Mouse (Mus musculus) hindbrain, embryonic 16.5 days (tissue): ENCODE results near the gene Mettl17. TPM values are rescaled to one million over a fixed set of nuclear protein-coding genes. Genes with fewer than 3 reads are reported as not detected.
"Not testable (repeated sequence)": the region's sequence is repeated elsewhere in the genome, so short reads cannot be mapped to it uniquely, and the experiment has no call there.

Experiments
- ATAC-seq: fragments of 200-750 bp; cut with Nextera tagmentation; 2 replicates; pipeline ENCODE4 v1.8.0; 2017; ENCODE audit warnings: moderate TSS enrichment, moderate library complexity
- H3K27ac ChIP-seq: fragments of 300-500 bp; sonication (generic); 2 replicates; pipeline ENCODE4 v1.5.1; 2014; ENCODE audit warnings: low read depth, mild to moderate bottlenecking, control low read depth, low read length, moderate library complexity
- H3K27me3 ChIP-seq: fragments of 300-500 bp; sonication (generic); replicated peaks from 2 replicates; pipeline ENCODE4 v1.6.1; 2014; ENCODE audit warnings: low read length; ENCODE audit not compliant: control insufficient read depth, insufficient read depth
- H3K36me3 ChIP-seq: fragments of 300-500 bp; sonication (generic); 2 replicates; pipeline ENCODE4 v1.6.1; 2014; ENCODE audit warnings: mild to moderate bottlenecking, low read length, moderate library complexity, mixed read lengths; ENCODE audit not compliant: control insufficient read depth, insufficient read depth
- H3K4me1 ChIP-seq: fragments of 300-500 bp; sonication (generic); 2 replicates; pipeline ENCODE4 v1.6.1; 2014; ENCODE audit warnings: low read depth, low read length; ENCODE audit not compliant: control insufficient read depth, insufficient read depth
- H3K4me2 ChIP-seq: fragments of 300-500 bp; sonication (generic); 2 replicates; pipeline ENCODE4 v1.6.1; 2014; ENCODE audit warnings: mild to moderate bottlenecking, low read length, control low read depth, moderate library complexity
- H3K4me3 ChIP-seq: fragments of 300-500 bp; sonication (generic); 2 replicates; pipeline ENCODE4 v1.5.1; 2014; ENCODE audit warnings: mild to moderate bottlenecking, low read length, control low read depth, moderate library complexity
- H3K9ac ChIP-seq: fragments of 300-500 bp; sonication (generic); 2 replicates; pipeline ENCODE4 v1.6.1; 2014; ENCODE audit warnings: low read depth, mild to moderate bottlenecking, control low read depth, low read length, moderate library complexity
- H3K9me3 ChIP-seq: fragments of 300-500 bp; sonication (generic); 2 replicates; pipeline ENCODE4 v1.6.1; 2014; ENCODE audit warnings: mild to moderate bottlenecking, low read length, moderate library complexity; ENCODE audit not compliant: control insufficient read depth
- WGBS: fragments of 180-500 bp; shearing (Covaris S2); extraction: QIAGEN DNeasy Blood & Tissue Kit; methylation state at CpG from one replicate; pipeline ENCODE4 v1.1.7; 2014; 5-methylcytosine and 5-hydroxymethylcytosine counted together
- polyA plus RNA-seq: library from polyadenylated mRNA; unstranded; fragments of >200 nt; fragmentation: Nextera tagmentation; extraction: Ambion mirVana; gene quantifications from 2 replicates; pipeline ENCODE4 v1.2.1, GENCODE M21; 2015

Gene Mettl17
- polyA plus RNA-seq, 1 experiment from 2014 or later = 80.4 TPM

DNA sequence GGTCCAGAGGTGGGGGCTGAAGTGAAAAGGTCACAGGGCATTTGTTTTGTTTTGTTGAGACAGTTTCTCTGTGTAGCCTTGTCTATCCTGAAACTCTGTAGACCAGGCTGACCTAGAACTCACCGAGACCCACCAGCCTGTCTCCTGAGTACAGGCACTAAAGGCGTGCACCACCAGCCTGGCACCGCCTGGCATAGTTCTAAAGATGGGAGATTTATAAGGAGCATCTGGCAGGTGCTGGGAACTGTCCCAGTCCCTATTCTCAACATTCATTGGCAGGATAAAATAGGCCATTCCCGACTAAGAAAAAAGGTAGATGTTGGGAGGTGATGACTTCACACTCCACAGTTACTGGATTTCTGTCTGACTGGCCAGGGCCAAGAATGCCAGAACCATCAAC is 34.3 kb downstream of the Mettl17 start:
- H3K4me1 ChIP-seq = peaks cover 3% of the 10 kb centered on the region
- no peaks in the 10 kb centered on the region for H3K27me3 ChIP-seq
- no peak overlapping the region for H3K9ac ChIP-seq
- no peak overlapping the region for H3K27ac ChIP-seq
- H3K36me3 ChIP-seq = no peaks in the 10 kb centered on the region
- no peak for ATAC-seq
- H3K9me3 ChIP-seq = no peaks in the 10 kb centered on the region
- no peak overlapping the region for H3K4me2 ChIP-seq
- 85% methylated on average over 4 of the region's 4 CpGs for WGBS
- no peak overlapping the region for H3K4me3 ChIP-seq

DNA sequence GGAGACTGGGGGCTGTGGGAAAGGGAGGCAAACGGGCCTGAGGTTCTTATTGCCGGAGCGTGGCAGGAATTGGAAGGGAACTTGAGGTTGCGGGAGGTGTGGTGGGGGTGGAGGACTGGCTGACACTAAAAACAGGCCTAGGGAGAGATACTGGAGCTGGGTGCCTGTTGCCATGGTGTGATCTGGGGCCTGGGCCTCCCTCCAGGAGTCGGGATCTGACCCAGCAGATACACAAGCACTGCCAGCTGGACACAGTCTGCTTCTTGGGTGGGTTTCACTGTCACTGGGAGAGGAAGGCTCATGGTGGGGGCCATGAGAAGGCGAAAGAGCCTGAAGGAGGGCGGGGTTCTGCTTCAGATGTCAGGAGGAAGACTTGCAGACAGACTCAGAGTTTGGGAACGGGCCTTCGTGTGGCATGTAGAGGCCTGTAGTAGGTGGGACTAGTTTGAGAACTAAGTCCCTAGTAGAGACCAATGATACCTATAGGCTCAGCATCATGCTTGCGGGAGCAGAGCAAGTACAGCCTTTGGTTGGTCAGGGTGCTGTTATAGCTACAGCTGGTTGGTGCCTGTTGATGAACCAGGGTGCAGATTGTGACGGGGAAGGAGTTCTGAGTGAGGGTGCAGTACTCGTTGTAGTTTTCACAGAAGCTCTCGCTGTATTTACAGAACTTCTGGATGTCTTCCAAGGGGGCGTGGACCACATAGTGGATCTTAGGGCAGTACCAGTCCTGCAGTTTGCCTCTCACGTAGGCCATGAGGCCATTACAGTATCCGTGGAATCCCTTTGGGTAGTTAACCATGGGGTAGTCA is 37.3 kb downstream of the Mettl17 start:
- Histone ChIP-seq H3K36me3 (no peaks in the 10 kb centered on the region), H3K9ac (no peak overlapping the region), H3K27me3 (no peaks in the 10 kb centered on the region), H3K4me3 (no peak overlapping the region), H3K9me3 (no peaks in the 10 kb centered on the region), H3K4me2 (no peak overlapping the region), H3K4me1 (no peaks in the 10 kb centered on the region), H3K27ac (peak overlapping the region; percentile 52)
- ATAC-seq = peak; percentile 93
- WGBS = 72% methylated on average over 16 of the region's 16 CpGs

DNA sequence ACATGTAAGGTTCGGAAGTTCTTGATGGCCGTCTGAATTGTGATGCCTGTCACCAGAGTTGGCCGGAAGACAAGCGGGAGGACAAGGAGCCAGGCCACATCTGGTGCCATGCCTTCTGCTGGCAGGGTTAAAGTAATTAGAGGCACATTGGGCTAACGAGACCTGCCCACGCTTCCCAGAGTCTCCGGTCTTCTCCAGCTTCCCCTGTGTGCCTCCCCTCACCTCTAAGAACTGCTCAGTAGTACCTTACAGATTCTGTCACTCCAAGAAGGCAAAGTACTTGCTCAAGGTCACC is 37.9 kb downstream of the Mettl17 start, which contains the start of gene Rnase13:
TSS of gene Rnase13 (minus strand) at position 203 of the 295 bp plus-strand sequence.
- Histone ChIP-seq H3K9ac (no peak within 1 kb of the TSS), H3K4me3 (no peak within 1 kb of the TSS), H3K27me3 (no peaks in the 10 kb centered on the region), H3K27ac (peak within 1 kb of the TSS; percentile 52), H3K4me2 (no peak within 1 kb of the TSS), H3K36me3 (no peaks in the 10 kb centered on the region), H3K9me3 (no peaks in the 10 kb centered on the region), H3K4me1 (no peaks in the 10 kb centered on the region)
- 68% methylated on average over 7 of the region's 7 CpGs for WGBS
- ATAC-seq = no peak

DNA sequence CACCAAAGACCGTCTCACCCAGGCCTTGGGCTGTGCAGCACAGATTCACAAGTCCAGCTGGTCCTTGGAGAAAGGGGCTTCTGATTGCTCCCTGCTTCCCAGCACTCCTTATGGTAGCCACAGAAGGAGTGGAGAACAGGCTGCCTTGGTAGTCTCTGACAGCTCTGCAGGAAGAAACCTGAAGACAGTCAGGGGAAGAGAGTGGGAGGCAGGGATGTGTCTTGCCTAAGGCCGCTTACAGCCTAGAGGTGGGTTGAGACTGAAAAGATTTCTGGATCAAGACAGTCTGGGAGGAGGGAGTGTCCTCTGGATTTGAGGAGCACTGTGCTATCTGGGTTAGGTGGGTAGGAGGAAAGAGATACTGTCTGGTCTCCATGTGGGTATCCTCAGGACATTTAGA is 38.3 kb downstream of the Mettl17 start:
- no peaks in the 10 kb centered on the region for H3K9me3 ChIP-seq
- H3K4me3 ChIP-seq = no peak overlapping the region
- ATAC-seq = no peak
- no peak overlapping the region for H3K9ac ChIP-seq
- H3K27ac ChIP-seq = peak overlapping the region; percentile 15; the same call in 1 of the 2 replicates
- no peak overlapping the region for H3K4me2 ChIP-seq
- H3K36me3 ChIP-seq = no peaks in the 10 kb centered on the region
- H3K4me1 ChIP-seq = no peaks in the 10 kb centered on the region
- H3K27me3 ChIP-seq = no peaks in the 10 kb centered on the region
- WGBS = 88% methylated on average over 2 of the region's 2 CpGs

DNA sequence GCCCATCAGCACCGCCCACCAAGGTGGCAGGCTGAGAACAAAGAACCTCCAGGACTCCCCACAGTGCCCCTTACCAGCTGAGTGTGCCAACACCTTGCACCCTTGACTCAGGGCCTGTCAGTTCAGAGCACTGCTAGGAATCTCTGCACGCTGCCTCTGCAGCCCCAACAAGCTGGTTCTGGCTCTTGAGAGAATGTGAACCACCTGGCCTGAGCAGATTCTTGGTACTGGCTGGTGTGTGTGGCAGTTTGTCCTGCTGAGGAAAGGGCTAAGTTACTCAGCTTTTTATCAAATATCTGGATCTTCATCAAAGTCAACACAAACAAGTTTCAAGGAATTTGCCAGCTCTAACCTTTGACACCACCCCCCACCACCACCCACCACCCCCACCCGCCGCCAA is 38.9 kb downstream of the Mettl17 start:
- no peaks in the 10 kb centered on the region for H3K27me3 ChIP-seq
- no peak overlapping the region for H3K4me3 ChIP-seq
- H3K4me2 ChIP-seq = no peak overlapping the region
- no peak overlapping the region for H3K9ac ChIP-seq
- H3K4me1 ChIP-seq = no peaks in the 10 kb centered on the region
- no peaks in the 10 kb centered on the region for H3K36me3 ChIP-seq
- WGBS = 80% methylated on average over 4 of the region's 4 CpGs
- ATAC-seq = no peak
- H3K9me3 ChIP-seq = no peaks in the 10 kb centered on the region
- no peak overlapping the region for H3K27ac ChIP-seq

DNA sequence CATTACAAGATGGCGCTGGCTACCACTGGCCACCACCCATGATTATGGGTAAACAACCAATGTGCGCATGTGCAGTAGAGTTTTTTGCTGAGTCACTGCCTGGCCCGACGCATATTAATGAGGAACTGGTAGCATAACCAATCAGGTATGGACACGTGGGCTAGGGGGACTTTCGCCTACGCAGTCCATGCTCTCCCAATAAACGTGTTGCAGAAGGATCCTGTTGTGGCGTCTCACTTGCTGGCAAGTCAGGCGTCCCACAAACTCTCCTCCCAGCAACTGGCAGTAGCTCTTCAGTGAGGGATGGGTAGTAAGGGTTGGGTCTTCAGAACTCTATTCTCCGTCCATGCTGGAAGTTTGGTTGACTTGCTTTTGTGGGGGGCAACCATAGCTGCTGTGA is 42.3 kb downstream of the Mettl17 start:
- H3K27me3 ChIP-seq, H3K36me3 ChIP-seq, H3K27ac ChIP-seq, ATAC-seq, H3K4me1 ChIP-seq, H3K4me3 ChIP-seq, H3K9ac ChIP-seq, H3K4me2 ChIP-seq, H3K9me3 ChIP-seq: not testable (repeated sequence)
- 95% methylated on average over 11 of the region's 11 CpGs for WGBS

DNA sequence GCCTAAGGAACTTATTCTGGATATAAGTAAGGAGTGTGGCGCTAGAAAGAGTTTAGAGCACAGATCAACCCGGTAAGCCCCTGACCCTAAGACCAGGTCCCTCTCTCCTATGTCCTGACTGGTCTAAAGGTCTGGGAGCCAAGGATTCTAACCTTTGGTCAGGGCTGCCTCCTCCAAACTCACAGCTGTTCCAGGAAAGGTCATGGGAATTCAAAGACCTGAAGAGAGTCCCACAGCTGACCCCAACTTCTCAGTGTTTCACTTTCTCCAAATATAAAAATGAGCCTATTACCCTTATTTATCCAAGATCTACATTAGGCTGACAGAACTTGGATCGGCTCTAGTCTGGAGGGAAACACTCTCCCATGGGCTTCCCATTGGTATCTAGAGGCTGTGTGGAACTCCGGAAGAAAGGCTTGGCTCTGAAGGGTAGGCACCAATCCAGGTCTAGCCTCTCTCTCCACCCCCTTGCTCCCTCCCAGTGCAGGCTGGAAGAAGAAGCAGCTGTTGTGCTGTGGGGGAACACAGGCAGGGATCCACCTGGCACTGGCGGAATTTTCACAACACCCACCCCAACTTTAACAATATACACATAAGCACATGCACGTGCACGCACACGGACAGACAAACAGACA is 44.8 kb downstream of the Mettl17 start:
- Histone ChIP-seq H3K27ac (peak overlapping the region; percentile 49; the same call in 1 of the 2 replicates), H3K4me2 (no peak overlapping the region), H3K27me3 (no peaks in the 10 kb centered on the region), H3K36me3 (no peaks in the 10 kb centered on the region), H3K9ac (no peak overlapping the region), H3K4me1 (no peaks in the 10 kb centered on the region), H3K9me3 (no peaks in the 10 kb centered on the region), H3K4me3 (no peak overlapping the region)
- 62% methylated on average over 8 of the region's 8 CpGs for WGBS
- peak; percentile 83 for ATAC-seq

DNA sequence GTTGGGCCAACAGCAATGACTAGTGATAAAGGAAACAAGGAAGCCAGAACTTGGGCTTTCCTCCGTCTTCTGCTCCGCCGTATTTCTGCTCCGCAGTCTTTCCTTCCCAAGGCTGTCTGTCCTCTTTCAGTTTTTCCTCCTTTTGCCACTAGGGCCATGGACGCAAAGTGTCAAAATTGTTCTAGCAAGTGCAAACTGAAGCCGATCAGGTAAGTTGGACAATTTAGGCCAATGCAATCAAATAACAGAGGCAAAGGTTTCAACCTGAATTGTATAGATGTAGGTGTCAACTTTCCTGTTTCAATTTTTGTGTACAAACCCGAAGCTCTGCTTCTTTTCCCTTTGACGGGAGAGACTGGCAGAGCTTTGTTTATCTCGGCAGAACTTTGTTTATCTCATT is 45.3 kb downstream of the Mettl17 start:
- H3K4me2 ChIP-seq = no peak overlapping the region
- no peaks in the 10 kb centered on the region for H3K4me1 ChIP-seq
- WGBS = 69% methylated on average over 9 of the region's 9 CpGs
- H3K9me3 ChIP-seq = no peaks in the 10 kb centered on the region
- ATAC-seq = no peak
- H3K9ac ChIP-seq = no peak overlapping the region
- H3K36me3 ChIP-seq = no peaks in the 10 kb centered on the region
- H3K27ac ChIP-seq = peak overlapping the region; percentile 44
- H3K27me3 ChIP-seq = no peaks in the 10 kb centered on the region
- H3K4me3 ChIP-seq = no peak overlapping the region

DNA sequence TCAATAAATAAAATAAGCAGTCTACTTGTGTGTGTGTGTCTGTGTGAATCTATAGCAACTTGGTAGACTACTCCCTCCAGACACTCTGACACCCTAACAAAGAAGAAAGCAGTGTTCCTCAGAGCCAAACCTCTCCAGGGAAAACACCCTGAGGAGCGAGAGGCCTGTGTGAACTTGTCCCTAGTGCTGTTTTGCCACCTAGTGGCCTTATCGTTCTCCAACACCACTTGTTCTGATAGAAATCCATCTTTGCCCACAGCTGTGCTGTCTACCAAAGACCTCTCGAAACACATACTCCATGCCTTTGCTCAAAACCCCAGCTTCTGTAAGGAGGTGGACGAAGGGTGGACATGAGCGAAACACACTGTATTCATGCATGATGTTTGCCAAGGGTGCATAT is 46.2 kb downstream of the Mettl17 start:
- H3K27me3 ChIP-seq = no peaks in the 10 kb centered on the region
- no peak overlapping the region for H3K4me2 ChIP-seq
- no peaks in the 10 kb centered on the region for H3K4me1 ChIP-seq
- no peaks in the 10 kb centered on the region for H3K36me3 ChIP-seq
- ATAC-seq = peak; percentile 82
- H3K27ac ChIP-seq = peak overlapping the region; percentile 62
- no peaks in the 10 kb centered on the region for H3K9me3 ChIP-seq
- 32% methylated on average over 5 of the region's 5 CpGs for WGBS
- no peak overlapping the region for H3K9ac ChIP-seq
- H3K4me3 ChIP-seq = no peak overlapping the region
